Mouse (Mus musculus) myocyte (in vitro differentiated cells): Measurements from ENCODE around the gene Mpzl2. TPM values are rescaled to one million over a fixed set of nuclear protein-coding genes. Genes with fewer than 3 reads are reported as not detected.
"Not testable (repeated sequence)": the region's sequence is repeated elsewhere in the genome, so short reads cannot be mapped to it uniquely, and the experiment has no call there.

Source experiments
- H3K27me3 ChIP-seq: one replicate; pipeline ENCODE4 v1.6.1; 2011; ENCODE audit not compliant: control insufficient read depth, insufficient read depth, insufficient read length
- H3K36me3 ChIP-seq: one replicate; pipeline ENCODE4 v1.6.1; 2011; ENCODE audit not compliant: control insufficient read depth, insufficient read depth
- H3K4me2 ChIP-seq: one replicate; pipeline ENCODE4 v1.6.1; 2011; ENCODE audit warnings: low read depth, control low read depth
- H3K4me3 ChIP-seq: one replicate; pipeline ENCODE4 v1.5.1; 2011; ENCODE audit warnings: mild to moderate bottlenecking, control low read depth, moderate library complexity
- H3K79me2 ChIP-seq: one replicate; pipeline ENCODE4 v1.6.1; 2011; ENCODE audit not compliant: control insufficient read depth, insufficient read depth
- H3ac ChIP-seq: one replicate; pipeline ENCODE4 v1.6.1; 2011; ENCODE audit not compliant: control insufficient read depth, insufficient read length
- CEBPB ChIP-seq: IDR thresholded peaks from 2 replicates; pipeline ENCODE4 v1.6.1; 2011; ENCODE audit warnings: mild to moderate bottlenecking, moderate library complexity; ENCODE audit not compliant: poor library complexity, insufficient read depth, severe bottlenecking
- E2F4 ChIP-seq: IDR thresholded peaks from one replicate; pipeline ENCODE4 v1.6.1; 2011; ENCODE audit warnings: mild to moderate bottlenecking, control low read depth, moderate library complexity; ENCODE audit not compliant: insufficient read depth
- MAX ChIP-seq: IDR thresholded peaks from one replicate; pipeline ENCODE4 v1.6.1; 2011; ENCODE audit warnings: low read depth, mild to moderate bottlenecking, control low read depth
- MYOD1 ChIP-seq, 3 experiments: IDR thresholded peaks; one replicate each; pipeline ENCODE4 v1.6.1; 2011; ENCODE audit warnings: control low read depth in 2 of 3, low read depth in 2 of 3, mild to moderate bottlenecking in 2 of 3, moderate library complexity in 1 of 3; ENCODE audit not compliant: insufficient read length in 2 of 3, control insufficient read depth in 1 of 3
- MYOG ChIP-seq, 3 experiments: IDR thresholded peaks; one replicate each; pipeline ENCODE4 v1.6.1; 2011; ENCODE audit warnings: control low read depth in 2 of 3, low read depth in 2 of 3, mild to moderate bottlenecking in 2 of 3; ENCODE audit not compliant: insufficient read length in 2 of 3, control insufficient read depth in 1 of 3, insufficient read depth in 1 of 3
- POLR2A ChIP-seq: IDR thresholded peaks from one replicate; pipeline ENCODE4 v1.6.1; 2011; ENCODE audit warnings: low read depth, mild to moderate bottlenecking, control low read depth, moderate library complexity; ENCODE audit not compliant: insufficient read length
- POLR2AphosphoS2 ChIP-seq: IDR thresholded peaks from one replicate; pipeline ENCODE4 v1.6.1; 2011; ENCODE audit warnings: low read depth, control low read depth; ENCODE audit not compliant: insufficient read length
- REST ChIP-seq: IDR thresholded peaks from one replicate; pipeline ENCODE4 v1.6.1; 2011; ENCODE audit warnings: mild to moderate bottlenecking, control low read depth, moderate library complexity; ENCODE audit not compliant: insufficient read depth, insufficient read length
- SRF ChIP-seq: IDR thresholded peaks from one replicate; pipeline ENCODE4 v1.6.1; 2011; ENCODE audit warnings: low read depth; ENCODE audit not compliant: control insufficient read depth, insufficient read length
- TCF12 ChIP-seq: IDR thresholded peaks from one replicate; pipeline ENCODE4 v1.6.1; 2011; ENCODE audit warnings: mild to moderate bottlenecking, control low read depth; ENCODE audit not compliant: poor library complexity, insufficient read depth, severe bottlenecking
- TCF3 ChIP-seq: IDR thresholded peaks from one replicate; pipeline ENCODE4 v1.6.1; 2011; ENCODE audit warnings: low read depth, control low read depth; ENCODE audit not compliant: insufficient read length
- USF1 ChIP-seq: IDR thresholded peaks from one replicate; pipeline ENCODE4 v1.6.1; 2011; ENCODE audit warnings: low read depth, mild to moderate bottlenecking, control low read depth, moderate library complexity
- polyA plus RNA-seq: library from polyadenylated mRNA; unstranded; fragments of >200 nt; fragmentation: generic; extraction: Trizol; gene quantifications from one replicate; pipeline ENCODE4 v1.2.1, GENCODE M21; 2012; ENCODE audit warnings: missing spikeins

The Mpzl2 gene
- polyA plus RNA-seq, 1 experiment, result not detected

DNA sequence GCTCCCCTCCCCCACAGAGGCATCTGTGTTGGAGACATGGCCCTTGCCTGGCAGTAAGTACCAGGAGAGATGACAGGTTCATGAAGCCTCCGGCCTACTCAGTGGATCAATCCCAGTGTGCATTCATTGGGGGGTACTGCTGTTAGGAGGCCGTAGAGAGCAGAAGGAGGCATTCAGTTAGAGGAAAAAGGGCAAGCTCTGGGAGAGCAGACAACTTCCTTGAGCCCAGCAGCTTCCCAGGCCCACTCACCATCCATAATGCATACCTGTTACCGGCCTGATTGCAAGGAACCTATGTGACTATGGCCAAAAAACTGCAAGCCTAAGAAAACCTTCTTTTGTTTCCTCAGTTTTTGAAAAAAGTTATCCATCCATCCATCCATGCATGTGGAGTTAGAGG is 5.1 kb upstream of the Mpzl2 start:
- Histone ChIP-seq H3ac (no peak overlapping the region), H3K4me3 (no peak overlapping the region), H3K27me3 (peaks cover 62% of the 10 kb centered on the region), H3K36me3 (no peaks in the 10 kb centered on the region), H3K4me2 (no peak overlapping the region), H3K79me2 (no peaks in the 10 kb centered on the region)
- TF ChIP-seq MYOG (IDR thresholded peaks at IDR 0.05; ENCODE audit: control insufficient read depth in 1 of 3, insufficient read depth in 1 of 3, insufficient read length in 2 of 3, low read depth in 2 of 3) (no peak), MAX (no peak), TCF3 (no peak), REST (no peak), POLR2A (no peak), E2F4 (no peak), POLR2AphosphoS2 (no peak)

DNA sequence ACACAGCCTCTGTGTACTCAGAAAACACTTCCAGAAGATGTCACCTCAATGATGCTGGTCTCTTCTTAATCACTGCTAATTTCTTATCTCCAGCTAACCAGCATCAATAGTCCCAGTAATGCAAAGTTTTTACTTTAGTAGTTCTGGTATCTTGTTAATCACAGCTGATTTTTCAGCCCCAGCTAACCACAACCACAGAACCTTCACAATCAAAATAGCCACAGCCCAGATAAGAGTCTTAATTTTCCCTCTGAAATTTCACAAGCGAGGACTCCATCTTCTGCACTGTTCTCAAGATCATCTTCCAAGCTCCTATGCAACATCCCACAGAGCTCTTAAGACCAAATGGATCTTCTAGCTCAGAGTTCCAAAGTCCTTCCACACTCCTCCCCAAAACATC is 1.8 kb upstream of the Mpzl2 start:
- H3K27me3 ChIP-seq, result peaks cover 60% of the 10 kb centered on the region
- H3K4me3 ChIP-seq, H3ac ChIP-seq: not testable (repeated sequence)

DNA sequence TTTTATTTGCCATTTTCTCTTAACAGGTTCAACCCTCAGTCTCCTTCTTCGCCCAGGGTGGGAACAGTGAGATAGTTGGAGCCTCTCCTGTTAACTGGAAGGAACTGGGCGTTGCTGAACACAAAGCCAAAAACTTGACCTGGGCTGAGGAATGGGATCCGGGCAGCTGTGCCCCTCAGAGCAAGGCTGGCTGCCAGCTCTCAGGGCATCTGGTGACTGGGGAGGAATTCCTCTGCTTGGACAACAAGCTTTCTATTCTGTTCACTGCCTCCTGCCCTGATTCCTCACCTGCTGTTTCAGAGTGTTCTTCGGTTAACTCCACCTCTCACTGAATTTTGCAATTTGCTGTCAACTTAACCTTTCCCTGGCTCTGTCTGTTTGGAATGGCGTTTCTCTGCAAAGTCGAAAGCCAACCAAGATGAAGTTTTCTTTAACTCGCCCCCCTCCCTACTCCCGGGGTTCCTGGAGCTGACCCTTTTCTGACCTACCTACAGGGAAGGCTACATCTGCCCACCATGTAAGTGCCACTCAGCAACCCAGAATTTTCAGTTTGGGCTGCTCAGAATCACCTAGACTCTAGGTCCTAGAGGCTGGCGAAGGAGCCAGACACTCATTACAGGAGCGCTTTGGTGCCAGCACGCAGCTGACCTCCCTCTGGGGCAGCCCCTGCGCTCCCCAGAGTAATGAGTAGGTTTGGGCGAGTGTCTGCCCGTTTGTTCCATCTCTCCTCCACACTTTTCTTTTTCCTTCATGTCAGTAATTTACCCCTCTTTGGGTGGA is 657 bp downstream of the Mpzl2 start:
- no peak overlapping the region for H3K4me3 ChIP-seq
- TF ChIP-seq MYOG (IDR thresholded peaks at IDR 0.05; ENCODE audit: control insufficient read depth in 1 of 3, insufficient read depth in 1 of 3, insufficient read length in 2 of 3, low read depth in 2 of 3), result peak in 1 of 3 experiments; percentile 30
- no peak for TF ChIP-seq POLR2AphosphoS2
- no peak overlapping the region for H3ac ChIP-seq
- peaks cover 60% of the 10 kb centered on the region for H3K27me3 ChIP-seq
- H3K79me2 ChIP-seq, result no peaks in the 10 kb centered on the region
- H3K36me3 ChIP-seq, result no peaks in the 10 kb centered on the region
- no peak overlapping the region for H3K4me2 ChIP-seq

More for the DNA sequence above, 1.8 kb upstream of the Mpzl2 start:
- H3K79me2 ChIP-seq, H3K36me3 ChIP-seq, H3K4me2 ChIP-seq: not testable (repeated sequence)

DNA sequence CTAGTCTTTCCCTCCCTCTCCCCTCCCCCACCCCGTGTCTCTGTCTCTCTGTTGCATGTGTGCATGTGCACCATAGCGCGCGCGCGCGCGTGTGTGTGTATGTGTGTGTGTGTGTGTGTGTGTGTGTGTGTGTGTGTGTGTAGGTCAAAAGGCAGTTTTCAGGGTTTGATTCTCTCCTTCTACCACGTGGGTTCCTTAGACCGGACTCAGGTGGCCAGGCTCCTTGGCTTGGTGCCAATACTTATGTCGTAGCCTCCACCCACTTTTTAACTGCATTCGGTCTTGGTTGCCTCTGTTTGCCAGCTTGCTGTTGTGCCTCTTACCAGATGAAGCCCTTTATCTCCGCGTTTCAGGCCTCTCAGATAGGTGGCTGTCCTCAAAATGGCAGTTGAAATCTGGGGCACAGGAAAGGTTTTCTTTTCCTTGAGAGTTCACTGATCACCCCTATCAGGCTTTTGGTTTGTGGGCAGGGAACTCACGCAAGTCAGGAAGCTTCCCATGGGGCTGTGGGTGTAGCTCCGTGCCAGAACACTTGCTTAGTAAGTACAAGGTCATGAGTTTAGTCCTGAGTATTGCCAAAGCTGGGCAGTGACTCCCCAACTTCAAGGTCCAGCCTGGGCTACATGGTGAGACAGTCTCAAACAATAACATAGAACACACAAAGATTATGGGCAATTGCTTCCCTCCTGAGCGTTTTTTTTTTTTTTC is 1.7 kb downstream of the Mpzl2 start:
- TF ChIP-seq MAX (no peak), POLR2A (no peak), MYOD1 (IDR thresholded peaks at IDR 0.05; ENCODE audit: control insufficient read depth in 1 of 3, insufficient read length in 2 of 3, low read depth in 2 of 3) (no peak), CEBPB (no peak), TCF3 (no peak), SRF (no peak), REST (no peak)
- Histone ChIP-seq H3K27me3 (peaks cover 54% of the 10 kb centered on the region), H3K4me2 (no peak overlapping the region), H3K4me3 (no peak overlapping the region), H3K79me2 (no peaks in the 10 kb centered on the region), H3K36me3 (no peaks in the 10 kb centered on the region), H3ac (no peak overlapping the region)

DNA sequence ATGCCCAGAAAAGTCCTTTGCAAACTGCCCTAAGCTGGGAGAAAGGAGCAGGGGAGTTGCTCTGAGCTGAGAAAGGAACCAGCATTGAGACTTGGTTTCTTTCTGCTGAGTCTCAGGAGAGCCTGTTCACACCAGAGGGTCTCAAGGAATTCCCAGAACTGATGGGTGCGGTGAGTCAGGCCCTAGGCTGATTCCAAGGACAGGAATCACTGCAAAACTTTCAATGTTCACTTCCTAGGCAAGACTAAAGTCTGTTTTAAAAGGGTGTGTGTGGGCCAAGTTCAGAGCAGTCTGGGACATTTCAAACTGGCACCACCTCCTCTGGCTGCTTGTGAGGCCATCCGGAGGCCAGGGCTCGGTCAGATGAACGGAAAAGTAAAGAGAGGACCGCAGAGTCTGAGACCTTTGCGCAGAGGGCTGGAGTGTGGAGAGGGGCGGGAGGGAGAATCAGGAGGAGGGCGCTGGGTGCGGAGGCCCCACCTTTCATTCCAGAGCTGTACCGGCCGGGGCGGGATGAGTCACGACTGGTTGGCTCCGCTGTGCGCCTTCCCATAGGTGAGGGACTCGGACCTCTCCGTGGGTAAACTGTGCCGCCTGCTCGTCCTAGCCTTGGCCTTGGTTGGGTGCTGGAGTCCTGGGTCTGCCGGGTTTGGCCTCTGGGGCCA is 2.6 kb downstream of the Mpzl2 start:
- TF ChIP-seq SRF (no peak), E2F4 (no peak), USF1 (no peak), REST (no peak), MYOG (IDR thresholded peaks at IDR 0.05; ENCODE audit: control insufficient read depth in 1 of 3, insufficient read depth in 1 of 3, insufficient read length in 2 of 3, low read depth in 2 of 3) (no peak), MAX (no peak)
- no peak overlapping the region for H3K4me3 ChIP-seq
- H3K4me2 ChIP-seq, result no peak overlapping the region
- no peak overlapping the region for H3ac ChIP-seq
- no peaks in the 10 kb centered on the region for H3K79me2 ChIP-seq
- H3K27me3 ChIP-seq, result peaks cover 54% of the 10 kb centered on the region
- H3K36me3 ChIP-seq, result no peaks in the 10 kb centered on the region

DNA sequence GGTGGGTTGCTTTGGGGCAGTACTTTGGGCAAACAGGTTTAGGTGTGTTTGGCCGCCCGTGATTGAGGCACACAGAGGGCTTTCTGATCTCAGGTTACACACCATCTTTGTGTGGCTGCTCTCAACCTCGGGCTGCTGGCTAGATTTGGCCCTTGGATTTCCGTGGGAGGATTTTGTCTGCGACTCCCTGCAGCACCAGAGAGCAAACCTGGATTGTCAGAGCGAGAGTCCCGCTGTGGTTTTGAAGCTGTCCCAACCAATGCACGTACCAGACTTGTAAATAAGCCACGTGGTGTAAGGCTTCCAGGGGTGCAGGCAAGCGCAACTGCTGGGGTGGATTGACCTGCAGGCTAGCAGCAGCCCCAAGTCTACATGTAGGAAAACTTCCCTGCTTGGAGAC is 3.3 kb downstream of the Mpzl2 start:
- TF ChIP-seq CEBPB (no peak), REST (no peak), TCF3 (no peak), MYOG (IDR thresholded peaks at IDR 0.05; ENCODE audit: control insufficient read depth in 1 of 3, insufficient read depth in 1 of 3, insufficient read length in 2 of 3, low read depth in 2 of 3) (no peak), POLR2AphosphoS2 (no peak), USF1 (no peak), SRF (no peak), MAX (no peak), TCF12 (no peak), E2F4 (no peak), MYOD1 (IDR thresholded peaks at IDR 0.05; ENCODE audit: control insufficient read depth in 1 of 3, insufficient read length in 2 of 3, low read depth in 2 of 3) (no peak), POLR2A (no peak)
- Histone ChIP-seq H3K36me3 (no peaks in the 10 kb centered on the region), H3K79me2 (no peaks in the 10 kb centered on the region), H3K27me3 (peaks cover 54% of the 10 kb centered on the region), H3K4me3 (no peak overlapping the region), H3ac (no peak overlapping the region), H3K4me2 (no peak overlapping the region)
